Mouse (Mus musculus) olfactory bulb, adult 2 months (tissue): Measurements from ENCODE around the gene Gm498.

Experiments used
- CTCF ChIP-seq: fragments of 200-500 bp; IDR thresholded peaks from 2 replicates; pipeline ENCODE4 v1.5.1; 2012; ENCODE audit warnings: low read depth, mild to moderate bottlenecking, low read length, moderate library complexity; ENCODE audit not compliant: insufficient read depth
- POLR2A ChIP-seq: fragments of 200-500 bp; IDR thresholded peaks from 2 replicates; pipeline ENCODE4 v1.6.1; 2012; ENCODE audit warnings: mild to moderate bottlenecking, low read depth, low read length, moderate library complexity; ENCODE audit not compliant: insufficient read depth

GRCm38 (mm10) chr7:143891146-143891545 is 24.5 kb downstream of the Gm498 start:
- TF ChIP-seq POLR2A (no peak), CTCF (no peak)
